Mouse (Mus musculus) intestine, embryonic 14.5 days (tissue): ENCODE data around the gene Trank1. TPM values are rescaled to one million over a fixed set of nuclear protein-coding genes. Genes with fewer than 3 reads are reported as not detected.
A peak's percentile ranks its signal among the peaks of the same experiment; 100 is the strongest.

Experiments
- ATAC-seq: fragments of 200-750 bp; cut with Nextera tagmentation; replicated peaks from 2 replicates; pipeline ENCODE4 v1.8.0; 2017; ENCODE audit warnings: low read depth, moderate number of reproducible peaks, moderate TSS enrichment, moderate library complexity; ENCODE audit not compliant: low FRiP score, low TSS enrichment
- DNase-seq: peaks from one replicate; pipeline ENCODE4 v3.0.0-alpha.2; 2018; ENCODE audit warnings: low spot score
- H3K27ac ChIP-seq: fragments of 300-500 bp; sonication (generic); 2 replicates; pipeline ENCODE4 v1.5.1; 2014; ENCODE audit warnings: low read depth, mild to moderate bottlenecking, control low read depth
- H3K27me3 ChIP-seq: fragments of 300-500 bp; sonication (generic); replicated peaks from 2 replicates; pipeline ENCODE4 v1.6.1; 2014; ENCODE audit warnings: low read length, control low read depth; ENCODE audit not compliant: control insufficient read depth, insufficient read depth
- H3K36me3 ChIP-seq: fragments of 300-500 bp; sonication (generic); 2 replicates; pipeline ENCODE4 v1.6.1; 2014; ENCODE audit warnings: low read length, control low read depth; ENCODE audit not compliant: control insufficient read depth, insufficient read depth
- H3K4me1 ChIP-seq: fragments of 300-500 bp; sonication (generic); replicated peaks from 2 replicates; pipeline ENCODE4 v1.6.1; 2014; ENCODE audit warnings: low read length, control low read depth, mixed read lengths; ENCODE audit not compliant: control insufficient read depth, insufficient read depth
- H3K4me2 ChIP-seq: fragments of 300-500 bp; sonication (generic); 2 replicates; pipeline ENCODE4 v1.6.1; 2014; ENCODE audit warnings: low read length
- H3K4me3 ChIP-seq: fragments of 300-500 bp; sonication (generic); 2 replicates; pipeline ENCODE4 v1.5.1; 2014; ENCODE audit warnings: low read depth, low read length, control low read depth, mixed read lengths
- H3K9ac ChIP-seq: fragments of 300-500 bp; sonication (generic); 2 replicates; pipeline ENCODE4 v1.6.1; 2014; ENCODE audit warnings: mild to moderate bottlenecking, low read length
- H3K9me3 ChIP-seq: fragments of 300-500 bp; sonication (generic); 2 replicates; pipeline ENCODE4 v1.6.1; 2016; ENCODE audit warnings: low read length, control low read depth; ENCODE audit not compliant: control insufficient read depth
- WGBS: fragments of 180-500 bp; shearing (Covaris S2); extraction: QIAGEN DNeasy Blood & Tissue Kit; methylation state at CpG from one replicate; pipeline ENCODE4 v1.1.7; 2014; 5-methylcytosine and 5-hydroxymethylcytosine counted together
- polyA plus RNA-seq: library from polyadenylated mRNA; unstranded; fragments of >200 nt; fragmentation: Nextera tagmentation; extraction: Ambion mirVana; gene quantifications from 2 replicates; pipeline ENCODE4 v1.2.1, GENCODE M21; 2014

Gene Trank1
- polyA plus RNA-seq, 1 experiment from 2014 or later, result 0.08 TPM

DNA sequence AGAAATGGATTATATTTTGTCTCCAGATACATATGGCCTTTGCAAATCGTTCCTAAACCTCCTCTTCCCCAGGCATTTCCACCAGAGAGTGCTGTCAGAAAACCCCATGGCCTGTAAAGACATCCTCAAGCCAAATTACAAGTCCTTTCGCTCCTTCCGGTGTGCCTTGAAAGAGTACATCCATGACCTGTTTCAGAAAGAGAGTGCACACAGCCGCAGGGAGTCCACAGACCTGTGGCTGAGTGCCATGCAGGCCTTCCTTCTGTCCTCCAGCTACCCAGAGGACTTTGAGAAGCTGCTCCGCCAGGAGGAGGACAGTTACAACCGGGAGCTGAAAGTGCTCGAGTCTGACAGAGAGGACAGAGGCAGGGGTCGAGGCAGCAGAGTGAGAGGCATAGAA lies 79.5 kb downstream of the Trank1 start:
- DNase-seq (peak; percentile 25), ATAC-seq (no peak)
- no peak overlapping the region for H3K27ac ChIP-seq
- no peak overlapping the region for H3K9ac ChIP-seq
- H3K27me3 ChIP-seq, result no peaks in the 10 kb centered on the region
- no peaks in the 10 kb centered on the region for H3K36me3 ChIP-seq
- no peaks in the 10 kb centered on the region for H3K9me3 ChIP-seq
- no peak overlapping the region for H3K4me3 ChIP-seq
- H3K4me2 ChIP-seq, result no peak overlapping the region
- H3K4me1 ChIP-seq, result no peaks in the 10 kb centered on the region
- WGBS, result 81% methylated on average over 8 of the region's 8 CpGs

DNA sequence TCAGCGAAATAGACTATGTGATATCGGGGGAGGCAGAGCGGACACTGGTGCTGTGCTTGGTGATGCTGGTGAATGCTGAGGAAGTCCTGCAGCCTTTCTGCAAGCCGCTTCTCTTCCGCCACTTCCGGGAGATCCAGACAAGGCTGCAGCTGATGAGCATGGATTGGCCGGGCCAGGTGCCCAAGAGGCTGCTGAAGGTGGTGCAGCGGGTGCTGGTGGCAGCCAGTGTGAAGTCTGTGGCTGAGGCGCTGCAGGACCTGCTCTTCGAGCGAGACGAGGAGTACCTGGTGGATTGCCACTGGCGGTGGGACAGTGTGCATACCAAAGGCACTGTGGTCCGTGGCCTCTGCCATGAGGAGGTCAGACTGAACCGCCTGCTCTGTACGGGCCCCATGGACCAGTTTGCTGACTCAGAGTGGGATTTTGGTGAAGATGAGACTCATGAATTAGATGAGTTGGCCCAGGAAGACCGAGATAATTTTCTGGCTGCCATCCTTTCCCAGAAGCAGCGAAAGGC lies 80.4 kb downstream of the Trank1 start:
- DNase-seq (peak; percentile 7), ATAC-seq (no peak)
- Histone ChIP-seq H3K27ac (no peak overlapping the region), H3K36me3 (no peaks in the 10 kb centered on the region), H3K9ac (no peak overlapping the region), H3K4me3 (no peak overlapping the region), H3K27me3 (no peaks in the 10 kb centered on the region), H3K4me1 (no peaks in the 10 kb centered on the region), H3K9me3 (no peaks in the 10 kb centered on the region), H3K4me2 (no peak overlapping the region)
- 85% methylated on average over 18 of the region's 18 CpGs for WGBS

DNA sequence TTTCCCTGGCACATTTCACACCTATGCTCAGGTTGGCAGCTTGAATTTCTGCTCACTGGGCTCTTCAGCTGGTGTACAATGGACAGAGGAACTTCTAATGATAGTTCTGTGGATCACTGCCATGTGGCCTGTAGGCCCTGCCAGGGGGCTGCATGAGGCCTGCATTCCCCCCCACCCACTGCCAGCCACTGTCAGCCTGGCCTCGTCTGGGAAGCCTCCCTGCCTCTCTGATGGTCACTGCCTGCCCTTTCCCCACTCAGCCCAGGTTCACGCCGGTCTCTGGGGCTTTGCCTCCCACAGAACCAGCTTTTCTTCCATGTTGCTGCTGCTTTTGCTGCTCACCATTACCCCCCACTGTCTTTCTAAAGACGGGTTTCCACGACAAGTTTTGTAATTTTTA lies 83.7 kb downstream of the Trank1 start:
- Histone ChIP-seq H3K4me1 (no peaks in the 10 kb centered on the region), H3K27me3 (no peaks in the 10 kb centered on the region), H3K36me3 (no peaks in the 10 kb centered on the region), H3K4me3 (no peak overlapping the region), H3K27ac (no peak overlapping the region), H3K9ac (no peak overlapping the region), H3K4me2 (no peak overlapping the region), H3K9me3 (no peaks in the 10 kb centered on the region)
- DNase-seq, result no peak
- WGBS, result 78% methylated on average over 5 of the region's 5 CpGs
- ATAC-seq, result no peak

DNA sequence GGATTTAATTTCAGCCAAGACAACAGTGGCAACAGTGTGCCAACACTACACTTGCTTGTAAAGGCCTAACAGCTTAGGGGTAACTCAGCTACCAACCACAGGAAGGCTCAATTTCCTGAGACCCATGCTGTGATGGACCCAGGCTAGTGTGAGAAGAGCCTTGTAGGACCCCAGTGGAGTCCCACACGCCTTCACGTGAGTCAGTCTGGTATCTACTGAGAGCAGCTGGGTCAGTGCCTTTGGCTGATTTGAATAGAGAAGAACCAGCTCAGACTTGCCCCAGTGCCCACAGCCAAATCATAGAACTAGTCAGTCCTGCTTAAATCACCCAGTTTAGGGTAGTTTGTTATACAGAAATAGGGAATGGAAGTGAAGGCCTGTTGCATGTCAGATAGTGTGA lies 86.5 kb downstream of the Trank1 start:
- DNase-seq (no peak), ATAC-seq (no peak)
- Histone ChIP-seq H3K27me3 (no peaks in the 10 kb centered on the region), H3K4me3 (no peak overlapping the region), H3K9me3 (no peaks in the 10 kb centered on the region), H3K4me1 (no peaks in the 10 kb centered on the region), H3K9ac (no peak overlapping the region), H3K4me2 (no peak overlapping the region), H3K27ac (no peak overlapping the region), H3K36me3 (no peaks in the 10 kb centered on the region)
- 92% methylated on average over 2 of the region's 2 CpGs for WGBS

DNA sequence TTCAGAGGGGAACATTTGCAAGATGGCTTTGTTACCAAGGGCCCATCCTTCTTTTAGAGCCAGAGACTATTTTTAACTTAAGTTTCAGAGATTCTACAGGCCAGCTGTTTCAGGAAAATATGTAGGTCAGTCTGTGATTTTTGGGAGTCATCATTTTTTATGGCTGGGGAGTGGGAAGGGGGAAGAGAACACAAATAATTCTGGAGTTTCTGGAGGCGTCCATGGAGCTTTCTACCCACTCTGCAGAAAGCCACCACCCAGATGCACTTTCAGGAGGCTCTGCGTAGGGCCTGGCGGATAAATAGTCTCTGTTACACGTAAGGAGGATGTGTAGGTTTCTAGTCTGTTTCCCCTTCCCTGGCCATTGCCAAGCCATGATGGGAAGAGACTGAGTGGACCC lies 88.5 kb downstream of the Trank1 start:
- Histone ChIP-seq H3K27me3 (no peaks in the 10 kb centered on the region), H3K4me3 (no peak overlapping the region), H3K27ac (no peak overlapping the region), H3K36me3 (no peaks in the 10 kb centered on the region), H3K9me3 (no peaks in the 10 kb centered on the region), H3K9ac (no peak overlapping the region), H3K4me2 (no peak overlapping the region), H3K4me1 (no peaks in the 10 kb centered on the region)
- no peak for DNase-seq
- 72% methylated on average over 4 of the region's 4 CpGs for WGBS
- ATAC-seq, result no peak

DNA sequence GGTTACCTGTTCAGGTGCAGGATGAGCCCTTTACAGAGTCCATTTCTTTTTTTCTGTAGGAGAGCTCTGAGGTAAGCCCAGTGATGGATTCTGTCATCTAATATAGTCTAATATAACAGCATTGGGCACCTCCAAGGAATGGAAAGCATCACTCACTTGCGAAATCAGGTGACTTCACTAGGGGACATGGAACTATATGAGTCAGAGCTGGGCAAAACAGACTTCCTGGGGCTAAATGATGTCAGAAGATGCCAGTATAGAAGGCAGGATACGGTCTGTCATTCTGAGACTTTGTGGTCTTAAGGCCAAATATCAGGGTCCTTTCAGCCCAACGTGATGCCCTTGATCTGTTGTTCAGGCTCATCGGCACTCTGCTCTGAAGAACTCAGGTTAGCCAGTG lies 91.6 kb downstream of the Trank1 start:
- Histone ChIP-seq H3K36me3 (no peaks in the 10 kb centered on the region), H3K4me2 (no peak overlapping the region), H3K4me3 (no peak overlapping the region), H3K9me3 (no peaks in the 10 kb centered on the region), H3K27ac (no peak overlapping the region), H3K27me3 (no peaks in the 10 kb centered on the region), H3K4me1 (no peaks in the 10 kb centered on the region), H3K9ac (no peak overlapping the region)
- 91% methylated on average over 4 of the region's 4 CpGs for WGBS
- DNase-seq (no peak), ATAC-seq (no peak)

DNA sequence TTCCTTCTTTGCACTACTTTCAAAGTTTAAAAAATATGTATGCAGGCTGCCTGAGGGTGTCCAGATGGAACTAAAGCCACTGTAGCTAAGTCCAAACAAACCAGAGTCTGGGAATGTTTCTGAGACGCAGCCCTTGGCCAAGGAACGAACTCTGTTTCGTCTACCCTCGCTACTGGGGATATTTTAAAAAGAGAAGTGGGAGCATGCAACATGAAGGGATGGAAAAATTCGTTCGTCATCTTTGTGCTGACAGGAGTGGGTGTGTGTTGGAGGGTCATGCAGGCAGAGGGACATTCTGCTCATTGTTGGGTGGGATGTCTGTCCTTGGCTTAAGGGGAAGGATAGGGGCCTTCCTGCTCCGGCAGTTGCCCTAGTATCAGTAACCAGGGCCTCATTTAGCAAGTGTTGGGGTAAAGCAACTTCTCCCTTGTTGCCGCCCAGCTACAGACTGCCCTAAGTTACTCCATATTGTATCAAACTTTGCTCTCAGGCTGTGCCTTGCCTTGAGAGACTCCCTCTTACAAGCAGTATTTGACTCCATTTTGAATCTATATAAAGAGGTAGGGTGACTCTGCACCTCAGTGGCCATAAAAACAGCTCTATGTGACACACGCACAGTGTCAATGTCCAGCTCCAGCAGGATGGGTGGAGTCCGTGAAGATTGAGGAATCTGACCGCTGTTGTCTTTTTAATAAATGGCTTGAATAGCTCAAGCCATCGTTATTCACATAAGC lies 93.0 kb downstream of the Trank1 start:
- H3K4me2 ChIP-seq, result no peak overlapping the region
- 77% methylated on average over 12 of the region's 12 CpGs for WGBS
- H3K27ac ChIP-seq, result no peak overlapping the region
- no peak overlapping the region for H3K4me3 ChIP-seq
- ATAC-seq (no peak), DNase-seq (no peak)
- no peaks in the 10 kb centered on the region for H3K36me3 ChIP-seq
- no peaks in the 10 kb centered on the region for H3K9me3 ChIP-seq
- H3K4me1 ChIP-seq, result no peaks in the 10 kb centered on the region
- H3K27me3 ChIP-seq, result no peaks in the 10 kb centered on the region
- H3K9ac ChIP-seq, result no peak overlapping the region

DNA sequence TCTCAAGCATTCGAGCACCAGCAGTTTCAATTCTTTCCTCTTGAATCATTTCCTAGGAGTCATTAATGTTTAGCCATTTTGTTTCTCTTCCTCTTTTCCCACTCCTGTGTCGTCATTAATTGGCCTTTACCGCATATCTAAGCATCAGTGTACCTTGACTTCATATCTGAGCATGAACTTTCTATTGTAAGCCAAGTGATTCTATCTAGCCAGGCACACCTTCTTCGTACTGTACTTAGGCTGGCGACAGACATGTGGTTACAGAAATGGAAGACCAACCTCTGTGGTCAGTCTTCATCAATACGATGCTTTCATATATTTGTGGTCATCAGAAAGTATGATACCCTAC lies 93.5 kb downstream of the Trank1 start:
- ATAC-seq (no peak), DNase-seq (no peak)
- Histone ChIP-seq H3K4me2 (no peak overlapping the region), H3K36me3 (no peaks in the 10 kb centered on the region), H3K27me3 (no peaks in the 10 kb centered on the region), H3K9ac (no peak overlapping the region), H3K9me3 (no peaks in the 10 kb centered on the region), H3K4me3 (no peak overlapping the region), H3K27ac (no peak overlapping the region), H3K4me1 (no peaks in the 10 kb centered on the region)
- WGBS, result 92% methylated on average over 6 of the region's 6 CpGs

DNA sequence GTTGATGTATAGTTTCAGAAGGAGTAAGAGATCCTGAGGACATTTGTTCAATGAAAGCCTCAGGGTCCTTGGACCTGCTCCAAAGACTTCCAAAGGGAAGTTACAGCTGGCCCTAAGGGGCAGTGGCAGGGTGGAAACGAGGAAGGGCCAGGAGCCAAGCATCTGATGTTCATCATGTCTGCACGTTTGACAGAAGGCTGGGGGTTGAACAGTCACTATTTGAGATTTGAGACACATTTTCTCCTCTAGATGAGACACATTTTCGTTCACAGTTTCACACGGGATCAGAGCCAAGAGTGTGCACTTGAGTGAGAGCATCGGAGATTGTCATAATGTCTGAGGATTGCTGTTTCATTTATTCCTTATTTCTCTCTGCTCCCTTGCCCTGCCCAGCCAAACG lies 96.5 kb downstream of the Trank1 start:
- no peaks in the 10 kb centered on the region for H3K27me3 ChIP-seq
- no peak for ATAC-seq
- H3K27ac ChIP-seq, result no peak overlapping the region
- no peak overlapping the region for H3K4me2 ChIP-seq
- H3K36me3 ChIP-seq, result no peaks in the 10 kb centered on the region
- DNase-seq, result no peak
- H3K4me1 ChIP-seq, result no peaks in the 10 kb centered on the region
- no peak overlapping the region for H3K4me3 ChIP-seq
- no peaks in the 10 kb centered on the region for H3K9me3 ChIP-seq
- H3K9ac ChIP-seq, result no peak overlapping the region
- WGBS, result 50% methylated on average over 6 of the region's 6 CpGs
